Mouse (Mus musculus) retina, embryonic 14.5 days (tissue): ENCODE measurements at regions not wholly inside any gene's neighbourhood (a gene's known extent, or its start where the extent isn't known, plus 50 kb on each side); places are given as distances from the start of the nearest gene placed in this dataset.

ENCODE experiments used
- DNase-seq: peaks from one replicate; pipeline ENCODE4 v3.0.0-alpha.2; 2015; ENCODE audit warnings: low spot score

DNA sequence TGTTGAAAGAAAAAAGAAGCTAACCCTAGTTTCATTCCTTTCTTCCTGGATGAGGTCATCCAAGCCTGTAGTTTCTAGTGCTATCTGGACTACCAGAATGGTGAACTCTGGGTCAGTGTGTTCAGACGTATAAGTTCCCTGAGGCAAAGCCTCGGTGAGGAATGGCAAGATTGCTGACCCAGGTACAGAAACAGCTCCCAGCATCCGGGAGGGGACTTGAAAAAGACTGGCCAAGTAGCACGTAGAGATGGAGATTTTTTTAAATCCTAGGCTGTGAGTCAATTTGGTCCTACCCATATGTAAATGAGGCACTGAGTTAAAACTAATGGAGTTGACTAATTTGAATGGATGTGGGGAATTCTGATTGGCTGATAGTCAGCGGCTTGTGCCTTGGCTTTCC lies 55.0 kb upstream of the Gm11084 start:
- no peak for DNase-seq

DNA sequence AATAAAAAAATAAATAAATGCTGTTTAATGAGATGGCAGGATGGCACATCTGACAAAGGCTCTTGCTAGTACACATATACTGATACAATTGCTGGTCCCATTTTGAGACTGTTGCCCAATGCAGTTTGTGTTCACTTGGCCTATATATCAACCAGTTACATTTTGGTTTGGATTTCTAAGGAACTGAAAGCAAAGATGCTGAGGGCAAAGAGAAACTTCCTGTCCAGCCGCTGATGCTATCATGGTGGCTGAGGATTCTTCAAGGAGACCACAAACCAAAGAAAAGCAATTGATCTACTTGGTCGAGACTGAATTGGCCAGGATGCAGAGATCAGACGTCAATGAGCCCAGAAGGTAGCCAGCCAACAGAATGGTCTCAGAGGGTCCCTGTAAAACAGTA lies 53.5 kb upstream of the Gm11084 start:
- DNase-seq: no peak

DNA sequence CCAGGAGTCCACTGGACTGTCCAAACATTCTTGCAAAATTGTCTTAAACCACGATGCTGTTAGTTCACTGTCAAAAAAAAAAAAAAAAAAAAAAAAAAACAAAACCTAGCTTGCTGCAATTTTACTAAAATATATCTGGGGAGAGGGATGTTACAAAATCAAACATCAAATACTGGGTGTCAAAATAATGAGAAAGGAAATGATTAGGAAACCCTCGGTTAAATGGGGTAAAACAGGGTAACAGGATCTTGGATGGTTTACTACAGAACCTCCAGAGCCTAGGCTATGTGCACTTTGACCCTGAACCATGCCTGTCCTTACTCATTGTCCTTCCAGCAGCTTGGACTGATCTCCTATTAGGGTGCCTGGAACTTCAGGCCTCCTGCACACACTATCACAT lies 52.8 kb upstream of the Gm11084 start:
- DNase-seq: no peak

DNA sequence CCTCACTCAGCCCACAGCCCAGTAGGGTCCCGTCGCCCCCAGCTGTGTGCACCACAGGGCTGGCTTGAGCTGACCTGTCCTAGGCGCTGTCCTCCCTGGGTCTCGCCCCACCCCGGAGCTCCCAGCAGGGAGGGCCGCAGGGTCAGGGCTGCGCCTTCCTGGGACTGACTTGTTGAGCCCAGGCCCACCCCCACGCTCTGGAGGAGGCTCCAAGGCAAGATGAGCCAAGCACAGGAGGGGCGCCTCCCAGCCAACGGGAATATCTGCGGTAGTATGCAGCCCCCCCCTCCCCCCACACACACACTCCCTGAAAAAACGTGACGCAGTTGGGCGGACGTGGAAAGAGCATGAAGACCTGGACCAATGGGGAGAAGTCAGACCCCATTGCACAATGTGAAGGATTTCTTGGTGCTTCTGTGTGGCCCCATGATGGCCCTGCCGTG lies 51.8 kb upstream of the Gm11084 start:
- peak; percentile 21 for DNase-seq

DNA sequence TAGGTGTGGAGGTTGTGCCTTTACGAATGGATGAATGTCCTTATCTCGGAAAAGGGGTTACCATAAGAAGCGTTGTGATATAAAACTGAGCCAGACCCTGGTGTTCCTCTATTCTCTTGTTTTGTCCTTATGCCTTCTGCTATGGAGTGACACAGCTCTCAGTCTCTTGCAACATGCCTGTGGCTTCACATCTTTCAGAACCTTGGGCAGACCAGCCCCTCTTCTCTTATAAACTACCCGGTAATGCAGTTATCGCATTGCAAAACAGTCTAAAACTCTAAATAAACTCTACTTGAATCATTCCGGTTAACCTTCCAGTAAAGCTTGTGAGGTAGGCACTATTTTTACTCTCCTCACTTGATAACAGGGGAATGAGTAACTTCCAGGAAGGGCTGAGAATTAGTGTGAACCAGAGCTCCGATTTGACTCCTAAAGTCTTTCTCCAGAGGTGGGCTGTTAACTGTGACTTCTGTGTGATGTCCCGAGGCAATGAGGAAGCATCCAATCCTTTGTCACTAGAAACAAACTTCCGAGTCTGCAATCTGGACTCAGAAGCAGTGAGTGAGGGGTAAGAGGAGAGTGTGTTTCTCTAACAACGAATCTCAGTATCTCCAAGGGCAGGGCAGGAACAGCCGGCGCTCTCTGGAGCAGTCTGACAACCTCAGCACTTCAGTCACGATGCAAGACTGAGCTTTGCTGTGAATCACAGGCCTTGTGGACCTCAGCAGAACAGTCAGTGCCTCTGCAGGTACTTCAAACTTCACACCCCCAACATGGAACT lies 50.9 kb upstream of the Gm11084 start:
- no peak for DNase-seq
